Mouse (Mus musculus): ENCODE results near the gene Cdkn1a. TPM values are rescaled to one million over a fixed set of nuclear protein-coding genes. Genes with fewer than 3 reads are reported as not detected.

Gene Cdkn1a
- polyA plus RNA-seq, 1 experiment: 2,069 TPM

GRCm38 (mm10) chr17:29053841-29054240 is 36.9 kb upstream of the Cdkn1a start:
- no peaks in the 10 kb centered on the region for H3K36me3 ChIP-seq (ENCODE audit: control insufficient read depth, insufficient read depth)
- H3K4me2 ChIP-seq (ENCODE audit: low read depth): peak overlapping the region; percentile 59
- no peak for TF ChIP-seq USF1 (IDR thresholded peaks at IDR 0.05; ENCODE audit: low read depth)
- TF ChIP-seq POLR2AphosphoS2 (IDR thresholded peaks at IDR 0.05; ENCODE audit: insufficient read length, low read depth): peak; percentile 73
- TF ChIP-seq POLR2A (IDR thresholded peaks at IDR 0.05; ENCODE audit: insufficient read length, low read depth): peak; percentile 50
- no peak for TF ChIP-seq TCF3 (IDR thresholded peaks at IDR 0.05; ENCODE audit: insufficient read length, low read depth)
- TF ChIP-seq REST (IDR thresholded peaks at IDR 0.05; ENCODE audit: insufficient read depth, insufficient read length): no peak
- TF ChIP-seq MYOG (IDR thresholded peaks at IDR 0.05; ENCODE audit: control insufficient read depth in 1 of 3, insufficient read depth in 1 of 3, insufficient read length in 2 of 3, low read depth in 2 of 3): peak in 1 of 3 experiments; percentile 85
- peak; percentile 5 to 72 (median 41) for TF ChIP-seq MYOD1 (IDR thresholded peaks at IDR 0.05; ENCODE audit: control insufficient read depth in 1 of 3, insufficient read length in 2 of 3, low read depth in 2 of 3)
- TF ChIP-seq SRF (IDR thresholded peaks at IDR 0.05; ENCODE audit: control insufficient read depth, insufficient read length, low read depth): no peak
- TF ChIP-seq MAX (IDR thresholded peaks at IDR 0.05; ENCODE audit: low read depth): no peak
- no peak for TF ChIP-seq CEBPB (IDR thresholded peaks at IDR 0.05; ENCODE audit: insufficient read depth, poor library complexity, severe bottlenecking)
- TF ChIP-seq TCF12 (IDR thresholded peaks at IDR 0.05; ENCODE audit: insufficient read depth, poor library complexity, severe bottlenecking): peak; percentile 72
- no peaks in the 10 kb centered on the region for H3K27me3 ChIP-seq (ENCODE audit: control insufficient read depth, insufficient read depth, insufficient read length)
- H3K4me3 ChIP-seq: no peak overlapping the region
- no peaks in the 10 kb centered on the region for H3K79me2 ChIP-seq (ENCODE audit: control insufficient read depth, insufficient read depth)
- no peak overlapping the region for H3ac ChIP-seq (ENCODE audit: control insufficient read depth, insufficient read length)

- H3K4me3 ChIP-seq: no peak overlapping the region
- H3ac ChIP-seq (ENCODE audit: control insufficient read depth, insufficient read length): no peak overlapping the region
- no peaks in the 10 kb centered on the region for H3K27me3 ChIP-seq (ENCODE audit: control insufficient read depth, insufficient read depth, insufficient read length)
- peak overlapping the region; percentile 59 for H3K4me2 ChIP-seq (ENCODE audit: low read depth)
- no peaks in the 10 kb centered on the region for H3K79me2 ChIP-seq (ENCODE audit: control insufficient read depth, insufficient read depth)
- no peaks in the 10 kb centered on the region for H3K36me3 ChIP-seq (ENCODE audit: control insufficient read depth, insufficient read depth)
- peak; percentile 87 for TF ChIP-seq POLR2AphosphoS2 (IDR thresholded peaks at IDR 0.05; ENCODE audit: insufficient read length, low read depth)
- TF ChIP-seq POLR2A (IDR thresholded peaks at IDR 0.05; ENCODE audit: insufficient read length, low read depth): peak; percentile 42
- no peak for TF ChIP-seq TCF12 (IDR thresholded peaks at IDR 0.05; ENCODE audit: insufficient read depth, poor library complexity, severe bottlenecking)
These were observed 36.3 kb upstream of the Cdkn1a start for GRCm38 (mm10) chr17:29054429-29054828.

GRCm38 (mm10) chr17:29055586-29055985 is 35.2 kb upstream of the Cdkn1a start:
- Histone ChIP-seq H3K4me2 (ENCODE audit: low read depth) (peak overlapping the region; percentile 70), H3K4me3 (no peak overlapping the region), H3K36me3 (ENCODE audit: control insufficient read depth, insufficient read depth) (no peaks in the 10 kb centered on the region), H3ac (ENCODE audit: control insufficient read depth, insufficient read length) (no peak overlapping the region), H3K27me3 (ENCODE audit: control insufficient read depth, insufficient read depth, insufficient read length) (no peaks in the 10 kb centered on the region), H3K79me2 (ENCODE audit: control insufficient read depth, insufficient read depth) (no peaks in the 10 kb centered on the region)
- no peak for TF ChIP-seq E2F4 (IDR thresholded peaks at IDR 0.05; ENCODE audit: insufficient read depth)
- no peak for TF ChIP-seq CEBPB (IDR thresholded peaks at IDR 0.05; ENCODE audit: insufficient read depth, poor library complexity, severe bottlenecking)
- TF ChIP-seq SRF (IDR thresholded peaks at IDR 0.05; ENCODE audit: control insufficient read depth, insufficient read length, low read depth): no peak
- no peak for TF ChIP-seq REST (IDR thresholded peaks at IDR 0.05; ENCODE audit: insufficient read depth, insufficient read length)
- TF ChIP-seq POLR2A (IDR thresholded peaks at IDR 0.05; ENCODE audit: insufficient read length, low read depth): peak; percentile 43
- no peak for TF ChIP-seq MAX (IDR thresholded peaks at IDR 0.05; ENCODE audit: low read depth)
- TF ChIP-seq MYOD1 (IDR thresholded peaks at IDR 0.05; ENCODE audit: control insufficient read depth in 1 of 3, insufficient read length in 2 of 3, low read depth in 2 of 3): peak in 1 of 3 experiments; percentile 32
- TF ChIP-seq TCF12 (IDR thresholded peaks at IDR 0.05; ENCODE audit: insufficient read depth, poor library complexity, severe bottlenecking): no peak
- TF ChIP-seq TCF3 (IDR thresholded peaks at IDR 0.05; ENCODE audit: insufficient read length, low read depth): no peak
- no peak for TF ChIP-seq USF1 (IDR thresholded peaks at IDR 0.05; ENCODE audit: low read depth)
- peak; percentile 86 for TF ChIP-seq POLR2AphosphoS2 (IDR thresholded peaks at IDR 0.05; ENCODE audit: insufficient read length, low read depth)
- peak in 1 of 3 experiments; percentile 53 for TF ChIP-seq MYOG (IDR thresholded peaks at IDR 0.05; ENCODE audit: control insufficient read depth in 1 of 3, insufficient read depth in 1 of 3, insufficient read length in 2 of 3, low read depth in 2 of 3)

- Histone ChIP-seq H3K4me3 (no peak overlapping the region), H3K4me2 (ENCODE audit: low read depth) (peak overlapping the region; percentile 70), H3K36me3 (ENCODE audit: control insufficient read depth, insufficient read depth) (no peaks in the 10 kb centered on the region), H3ac (ENCODE audit: control insufficient read depth, insufficient read length) (no peak overlapping the region), H3K27me3 (ENCODE audit: control insufficient read depth, insufficient read depth, insufficient read length) (no peaks in the 10 kb centered on the region), H3K79me2 (ENCODE audit: control insufficient read depth, insufficient read depth) (no peaks in the 10 kb centered on the region)
- TF ChIP-seq POLR2AphosphoS2 (IDR thresholded peaks at IDR 0.05; ENCODE audit: insufficient read length, low read depth) (no peak), SRF (IDR thresholded peaks at IDR 0.05; ENCODE audit: control insufficient read depth, insufficient read length, low read depth) (no peak), MAX (IDR thresholded peaks at IDR 0.05; ENCODE audit: low read depth) (no peak), CEBPB (IDR thresholded peaks at IDR 0.05; ENCODE audit: insufficient read depth, poor library complexity, severe bottlenecking) (no peak), REST (IDR thresholded peaks at IDR 0.05; ENCODE audit: insufficient read depth, insufficient read length) (no peak), MYOD1 (IDR thresholded peaks at IDR 0.05; ENCODE audit: control insufficient read depth in 1 of 3, insufficient read length in 2 of 3, low read depth in 2 of 3) (peak; percentile 55 to 80 (median 69)), TCF3 (IDR thresholded peaks at IDR 0.05; ENCODE audit: insufficient read length, low read depth) (peak; percentile 55), TCF12 (IDR thresholded peaks at IDR 0.05; ENCODE audit: insufficient read depth, poor library complexity, severe bottlenecking) (peak; percentile 95), POLR2A (IDR thresholded peaks at IDR 0.05; ENCODE audit: insufficient read length, low read depth) (no peak), MYOG (IDR thresholded peaks at IDR 0.05; ENCODE audit: control insufficient read depth in 1 of 3, insufficient read depth in 1 of 3, insufficient read length in 2 of 3, low read depth in 2 of 3) (peak in 2 of 3 experiments; percentile 47 to 87)
These were observed 34.6 kb upstream of the Cdkn1a start for GRCm38 (mm10) chr17:29056207-29056606.

- Histone ChIP-seq H3K4me3 (no peak overlapping the region), H3ac (ENCODE audit: control insufficient read depth, insufficient read length) (no peak overlapping the region), H3K4me2 (ENCODE audit: low read depth) (peak overlapping the region; percentile 70), H3K27me3 (ENCODE audit: control insufficient read depth, insufficient read depth, insufficient read length) (no peaks in the 10 kb centered on the region), H3K36me3 (ENCODE audit: control insufficient read depth, insufficient read depth) (no peaks in the 10 kb centered on the region), H3K79me2 (ENCODE audit: control insufficient read depth, insufficient read depth) (no peaks in the 10 kb centered on the region)
- no peak for TF ChIP-seq CEBPB (IDR thresholded peaks at IDR 0.05; ENCODE audit: insufficient read depth, poor library complexity, severe bottlenecking)
- TF ChIP-seq SRF (IDR thresholded peaks at IDR 0.05; ENCODE audit: control insufficient read depth, insufficient read length, low read depth): no peak
- TF ChIP-seq TCF3 (IDR thresholded peaks at IDR 0.05; ENCODE audit: insufficient read length, low read depth): peak; percentile 99
- no peak for TF ChIP-seq USF1 (IDR thresholded peaks at IDR 0.05; ENCODE audit: low read depth)
- TF ChIP-seq POLR2AphosphoS2 (IDR thresholded peaks at IDR 0.05; ENCODE audit: insufficient read length, low read depth): peak; percentile 62
- no peak for TF ChIP-seq REST (IDR thresholded peaks at IDR 0.05; ENCODE audit: insufficient read depth, insufficient read length)
- TF ChIP-seq MAX (IDR thresholded peaks at IDR 0.05; ENCODE audit: low read depth): no peak
- TF ChIP-seq MYOD1 (IDR thresholded peaks at IDR 0.05; ENCODE audit: control insufficient read depth in 1 of 3, insufficient read length in 2 of 3, low read depth in 2 of 3): peak; percentile 89 to 99 (median 99)
- TF ChIP-seq POLR2A (IDR thresholded peaks at IDR 0.05; ENCODE audit: insufficient read length, low read depth): peak; percentile 21
- TF ChIP-seq E2F4 (IDR thresholded peaks at IDR 0.05; ENCODE audit: insufficient read depth): no peak
- TF ChIP-seq TCF12 (IDR thresholded peaks at IDR 0.05; ENCODE audit: insufficient read depth, poor library complexity, severe bottlenecking): peak; percentile 100
- TF ChIP-seq MYOG (IDR thresholded peaks at IDR 0.05; ENCODE audit: control insufficient read depth in 1 of 3, insufficient read depth in 1 of 3, insufficient read length in 2 of 3, low read depth in 2 of 3): peak; percentile 99 to 100 (median 99)
These were observed 34.1 kb upstream of the Cdkn1a start for GRCm38 (mm10) chr17:29056699-29057151.
